Mouse (Mus musculus) erythroblast, embryonic 14.5 days (primary cell): ENCODE measurements around the gene Ifrd2.

ENCODE experiments used
- GATA1 ChIP-seq: IDR thresholded peaks from 2 replicates; pipeline ENCODE4 v1.6.1; 2012; ENCODE audit warnings: low read length, inconsistent platforms, mixed read lengths
- TAL1 ChIP-seq: IDR thresholded peaks from 3 replicates; pipeline ENCODE4 v1.6.1; 2012; ENCODE audit warnings: low read length, inconsistent platforms, mixed read lengths

DNA sequence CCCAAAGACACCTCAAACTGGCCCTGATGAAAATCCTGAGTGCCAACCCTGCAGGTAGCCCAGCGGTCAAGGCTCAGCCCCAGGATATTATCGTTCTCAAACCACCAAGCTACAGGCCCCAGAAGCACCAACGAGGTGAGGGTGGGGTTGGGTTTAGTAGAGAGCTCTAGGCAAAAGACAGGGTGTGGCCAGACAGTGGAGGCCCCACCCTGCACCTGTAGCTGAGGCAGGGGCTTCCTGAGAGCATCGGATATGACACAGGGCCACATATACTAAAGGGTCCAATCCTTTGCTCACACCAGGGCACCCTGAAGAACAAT lies 41.9 kb downstream of the Ifrd2 start:
- TF ChIP-seq GATA1 = no peak
- no peak for TF ChIP-seq TAL1
